Mouse (Mus musculus): ENCODE results near the gene Aqp1. TPM values are rescaled to one million over a fixed set of nuclear protein-coding genes. Genes with fewer than 3 reads are reported as not detected.

Gene Aqp1
- total RNA-seq, 2 experiments from 2014 or later = 183 to 447 TPM

DNA sequence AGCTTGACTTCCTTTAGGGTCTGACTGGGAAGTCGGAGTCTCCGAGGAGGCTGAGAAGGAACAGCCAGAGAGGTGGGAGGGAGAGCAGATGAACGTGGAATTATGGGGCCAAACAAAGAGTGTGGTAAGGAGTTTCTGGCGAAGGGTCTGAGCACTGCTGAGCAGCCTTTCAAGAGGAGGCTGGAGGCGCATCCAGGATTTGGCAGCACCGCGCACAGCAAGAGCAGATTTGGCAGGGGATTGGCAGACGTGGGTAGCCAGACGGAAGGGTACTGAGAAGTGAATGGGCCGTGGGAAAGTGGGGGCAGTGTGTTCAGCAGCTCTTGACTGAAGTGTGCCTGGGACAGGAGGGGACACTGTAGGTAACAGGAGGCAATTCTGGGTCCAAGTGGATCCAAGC lies 58.6 kb downstream of the Aqp1 start:
- no peak for ATAC-seq (replicated peaks; ENCODE audit: low FRiP score, poor library complexity, severe bottlenecking)

DNA sequence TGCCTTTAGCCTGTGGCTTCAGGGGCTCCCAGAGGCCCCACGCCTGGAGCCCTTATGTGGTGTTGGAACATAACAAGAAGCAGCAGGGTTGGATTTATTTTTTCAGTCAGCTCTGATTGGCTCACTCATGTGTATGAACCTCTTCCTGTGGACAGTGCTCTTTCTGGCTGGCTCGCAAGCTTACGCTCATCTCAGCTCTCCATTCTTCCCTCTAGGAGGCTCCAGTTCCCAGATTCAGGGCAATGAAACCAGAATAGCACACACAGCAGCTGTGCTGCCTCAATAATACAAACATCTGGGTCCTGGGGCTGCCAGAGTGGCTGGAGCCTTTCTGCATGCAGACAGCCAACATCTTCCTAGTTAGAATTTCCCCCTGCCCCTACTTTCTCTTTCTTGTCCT lies 59.9 kb downstream of the Aqp1 start:
- no peak for ATAC-seq (replicated peaks; ENCODE audit: low FRiP score, poor library complexity, severe bottlenecking)

DNA sequence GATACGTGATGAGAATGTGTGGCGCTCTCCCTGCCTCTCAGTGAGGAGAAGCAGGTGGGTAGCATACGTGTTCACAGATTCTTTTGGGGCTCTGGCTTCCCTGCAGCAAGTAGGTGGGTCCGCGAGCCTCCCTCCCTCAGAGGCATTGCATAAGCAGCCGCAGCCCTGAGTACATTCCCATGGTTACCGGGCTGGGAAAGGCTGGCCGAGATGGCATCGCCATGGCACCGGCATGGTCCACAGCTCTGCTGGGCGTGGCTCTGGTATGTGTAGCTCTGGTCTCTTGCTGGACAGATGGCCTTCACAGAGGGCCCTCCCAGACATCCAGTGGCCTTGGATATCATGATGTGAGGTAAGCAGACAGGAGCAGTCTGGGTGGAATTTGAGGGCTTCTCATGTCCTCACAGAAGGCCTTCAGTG lies 60.4 kb downstream of the Aqp1 start:
- ATAC-seq (replicated peaks; ENCODE audit: low FRiP score, poor library complexity, severe bottlenecking) = no peak

Other genes with a start within 250 kb of the Aqp1 start
- gene Crhr2, start 203.4 kb upstream of the Aqp1 start, total RNA-seq (2015; ENCODE audit: low replicate concordance) = not detected in 2 replicates
- 0.28 TPM in 1 of 2 replicates, not detected in the other for gene Crhr2, start 203.4 kb upstream of the Aqp1 start, total RNA-seq (2017; ENCODE audit: low replicate concordance)
- gene Inmt, start 161.4 kb upstream of the Aqp1 start, total RNA-seq (2015; ENCODE audit: low replicate concordance) = not detected in 2 replicates
- gene Inmt, start 161.4 kb upstream of the Aqp1 start, total RNA-seq (2017; ENCODE audit: low replicate concordance) = not detected in 2 replicates
- not detected in 2 replicates for gene Mindy4, start 133.0 kb upstream of the Aqp1 start, total RNA-seq (2015; ENCODE audit: low replicate concordance)
- gene Mindy4, start 133.0 kb upstream of the Aqp1 start, total RNA-seq (2017; ENCODE audit: low replicate concordance) = 3.4 TPM in 1 of 2 replicates, not detected in the other
- gene Ghrhr, start 39.9 kb downstream of the Aqp1 start, total RNA-seq (2015; ENCODE audit: low replicate concordance) = 0.63 TPM in 1 of 2 replicates, not detected in the other
- 0.28 TPM in 1 of 2 replicates, not detected in the other for gene Ghrhr, start 39.9 kb downstream of the Aqp1 start, total RNA-seq (2017; ENCODE audit: low replicate concordance)
- gene Adcyap1r1, start 115.5 kb downstream of the Aqp1 start, total RNA-seq (2015; ENCODE audit: low replicate concordance) = 0.19 TPM in 1 of 2 replicates, not detected in the other
- gene Adcyap1r1, start 115.5 kb downstream of the Aqp1 start, total RNA-seq (2017; ENCODE audit: low replicate concordance) = 0.09 TPM in 1 of 2 replicates, not detected in the other